Mouse (Mus musculus) spleen, adult 12 weeks (tissue): ENCODE results near the gene Zswim7.
A peak's percentile ranks its signal among the peaks of the same experiment; 100 is the strongest.

ENCODE experiments used
- DNase-seq: peaks from one replicate; pipeline ENCODE4 v3.0.0; 2022; ENCODE audit warnings: low spot score

Zswim7 gene

DNA sequence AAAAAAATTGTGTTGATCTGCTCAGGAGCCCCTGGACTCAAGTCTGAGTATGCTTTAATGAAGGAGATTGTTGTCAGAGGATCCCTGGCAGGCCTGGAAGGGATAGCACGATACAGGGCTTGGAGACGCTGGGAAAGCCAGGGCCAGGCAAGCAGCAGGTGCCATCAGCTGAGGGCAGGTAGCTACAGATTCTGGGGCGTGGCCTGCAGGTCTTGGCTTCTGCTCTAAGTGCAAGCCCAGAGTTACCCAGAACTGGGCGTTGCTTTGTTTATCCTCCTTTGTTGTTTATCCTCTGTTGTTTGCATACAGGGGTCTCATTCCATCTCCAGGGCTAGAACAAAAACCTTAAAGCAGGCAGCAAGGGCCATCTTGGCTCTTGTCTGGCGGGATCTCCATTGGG lies 27.8 kb downstream of the Zswim7 start:
- no peak for DNase-seq

DNA sequence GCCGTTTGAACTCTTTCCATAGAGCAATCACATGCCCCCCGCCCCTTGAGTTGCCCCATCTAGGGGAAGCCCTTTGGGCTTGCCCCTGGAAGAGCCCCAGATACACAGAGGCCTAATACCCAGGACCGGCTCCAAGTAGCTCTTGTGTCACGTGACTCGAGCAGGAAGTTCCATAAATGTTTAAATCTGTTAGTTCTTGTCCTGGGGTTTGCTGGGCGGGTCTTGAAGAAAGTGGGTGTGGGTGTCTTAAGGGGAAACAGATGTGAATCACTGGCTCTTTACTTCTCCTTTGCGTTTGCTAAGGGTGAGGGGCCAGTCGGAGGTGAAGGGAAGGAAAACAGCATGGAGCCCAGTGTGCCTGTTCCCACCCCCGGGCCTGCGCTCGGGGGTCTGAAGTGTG lies 30.1 kb downstream of the Zswim7 start:
- DNase-seq = no peak

DNA sequence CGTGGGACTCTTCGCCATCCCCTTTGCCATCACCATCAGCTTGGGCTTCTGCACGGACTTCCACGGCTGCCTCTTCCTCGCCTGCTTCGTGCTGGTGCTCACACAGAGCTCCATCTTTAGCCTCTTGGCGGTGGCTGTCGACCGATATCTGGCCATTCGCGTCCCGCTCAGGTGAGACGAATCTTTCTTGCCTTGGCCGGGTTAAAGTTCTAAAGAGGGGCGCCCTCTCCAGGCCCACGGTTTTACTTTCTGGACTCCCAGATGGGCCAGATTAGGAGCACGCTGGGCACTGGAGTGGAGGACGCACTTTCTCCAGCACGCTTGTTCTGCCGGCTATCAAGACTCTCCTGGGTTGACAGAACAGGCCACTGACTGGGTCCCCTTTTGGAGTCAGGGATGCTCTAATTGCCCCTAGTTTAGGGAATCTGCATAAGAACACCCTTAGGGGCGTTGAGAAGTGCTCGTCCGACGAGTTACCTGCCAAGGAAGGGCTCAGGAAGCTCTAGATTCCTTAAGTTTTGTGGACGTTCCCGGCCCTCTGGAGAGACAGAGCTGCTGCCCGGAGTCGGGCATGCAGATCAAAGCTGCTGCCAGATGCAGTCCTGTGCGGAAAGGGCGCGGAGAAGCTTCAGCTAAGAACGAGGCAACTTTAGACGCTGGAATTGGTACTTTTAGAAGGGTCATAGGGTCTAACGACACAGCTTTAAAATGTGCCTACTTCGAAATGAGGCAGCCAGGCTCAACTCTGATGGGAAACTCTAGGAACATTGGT lies 31.7 kb downstream of the Zswim7 start:
- no peak for DNase-seq

DNA sequence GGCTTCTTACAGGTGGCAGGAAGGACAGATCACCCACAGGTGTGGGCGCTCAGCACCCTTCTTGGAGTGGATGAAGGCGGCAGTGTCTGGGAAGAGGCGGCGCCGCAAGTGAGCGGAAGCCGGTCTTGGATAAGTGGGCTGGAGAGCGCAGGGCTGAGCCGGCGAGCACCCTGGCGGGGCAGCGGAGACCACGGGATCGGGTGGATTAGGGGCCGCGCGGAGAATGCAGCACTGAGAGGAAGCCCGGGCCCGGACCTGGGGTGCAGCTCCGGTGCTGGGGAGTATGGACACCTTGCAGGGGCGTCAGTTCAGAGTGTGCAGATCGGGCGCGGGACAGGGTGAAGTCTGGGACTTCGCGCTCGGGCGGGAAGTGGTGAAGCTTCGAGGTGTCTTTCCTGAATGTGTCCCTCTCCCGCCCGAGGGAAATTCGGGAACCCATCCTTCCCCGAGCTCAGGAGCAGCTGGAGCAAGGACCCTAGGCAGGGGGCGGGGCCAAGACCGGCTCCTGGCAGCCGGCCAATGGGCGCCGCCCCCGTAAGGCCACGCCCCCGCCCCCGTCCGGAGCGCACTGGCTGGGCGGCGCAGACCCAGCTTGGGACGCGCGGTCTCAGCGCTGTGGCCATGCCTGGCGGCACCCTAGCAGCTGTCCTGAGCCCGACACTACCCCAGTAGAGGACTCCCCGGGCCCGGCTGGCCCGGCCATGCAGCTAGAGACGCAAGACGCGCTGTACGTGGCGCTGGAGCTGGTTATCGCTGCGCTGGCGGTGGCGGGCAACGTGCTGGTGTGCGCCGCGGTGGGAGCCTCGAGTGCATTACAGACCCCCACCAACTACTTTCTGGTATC lies 32.6 kb downstream of the Zswim7 start, which contains the start of gene Adora2b:
Gene Adora2b, plus strand, starts transcription at position 584 of the 844 bp plus-strand sequence.
- peak; percentile 12 for DNase-seq

DNA sequence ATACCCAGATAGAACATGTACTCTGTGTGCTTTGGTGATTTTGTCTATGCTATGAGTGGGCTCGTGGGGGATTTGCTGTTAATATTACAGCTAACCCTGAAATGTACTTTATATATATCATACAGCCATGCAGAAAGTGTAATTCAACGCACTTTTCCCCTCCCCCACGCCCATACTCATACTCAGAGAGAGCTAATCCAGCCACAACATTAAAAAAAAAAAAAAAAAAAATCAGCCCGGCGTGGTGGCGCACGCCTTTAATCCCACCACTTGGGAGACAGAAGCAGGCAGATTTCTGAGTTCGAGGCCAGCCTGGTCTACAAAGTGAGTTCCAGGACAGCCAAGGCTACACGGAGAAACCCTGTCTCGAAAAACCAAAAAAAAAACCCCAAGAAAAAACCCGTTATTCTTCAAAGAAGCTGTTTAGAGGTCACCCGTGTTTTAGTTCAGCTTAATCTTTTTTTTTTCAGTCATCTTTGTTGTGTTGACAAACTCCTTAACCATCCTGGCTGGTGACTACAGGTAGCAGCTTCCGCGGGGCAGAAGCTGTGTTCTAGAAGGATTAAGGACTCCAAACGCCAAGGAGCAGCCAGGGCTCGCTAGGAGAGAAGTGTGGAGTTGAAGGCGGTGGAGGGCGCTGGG lies 33.3 kb downstream of the Zswim7 start:
- no peak for DNase-seq

DNA sequence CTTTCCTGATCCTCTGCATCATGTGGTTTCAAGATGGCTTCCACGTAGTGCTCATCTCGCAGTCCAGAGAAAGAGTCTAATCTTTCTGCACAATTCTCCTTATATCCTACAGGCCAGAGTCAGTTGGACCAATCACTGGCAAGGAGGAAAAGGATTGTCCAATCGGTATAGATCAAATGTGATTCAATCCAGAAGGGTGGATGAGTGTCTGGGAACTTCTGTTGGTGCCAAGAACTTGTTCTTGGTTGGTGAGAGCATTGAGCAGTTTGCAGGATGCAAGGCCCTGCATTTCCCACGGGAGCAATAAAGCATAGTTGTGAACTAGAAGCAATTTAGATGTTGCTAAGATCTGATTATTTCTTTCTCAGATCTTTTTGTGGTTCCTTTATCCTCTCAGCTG lies 36.7 kb downstream of the Zswim7 start:
- no peak for DNase-seq

DNA sequence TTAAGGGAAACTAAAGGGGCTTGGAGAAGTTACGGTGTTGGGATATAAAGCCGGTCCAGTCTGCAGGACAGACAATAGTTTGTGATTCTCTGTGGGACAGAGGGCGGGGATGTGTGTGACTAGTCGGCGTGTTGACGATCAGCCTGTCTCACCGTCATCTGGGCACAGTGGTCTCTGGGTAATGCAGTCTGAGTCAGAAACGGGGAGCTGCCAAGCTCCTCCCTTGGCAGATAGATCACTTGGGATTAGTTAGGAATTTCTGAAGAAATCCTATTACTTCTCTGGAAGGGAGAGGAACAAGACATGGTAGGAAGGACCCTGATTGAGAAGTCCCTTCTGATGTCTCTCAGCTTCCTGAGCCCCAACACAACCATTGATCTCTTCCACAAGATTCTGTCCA lies 37.3 kb downstream of the Zswim7 start:
- DNase-seq = no peak

DNA sequence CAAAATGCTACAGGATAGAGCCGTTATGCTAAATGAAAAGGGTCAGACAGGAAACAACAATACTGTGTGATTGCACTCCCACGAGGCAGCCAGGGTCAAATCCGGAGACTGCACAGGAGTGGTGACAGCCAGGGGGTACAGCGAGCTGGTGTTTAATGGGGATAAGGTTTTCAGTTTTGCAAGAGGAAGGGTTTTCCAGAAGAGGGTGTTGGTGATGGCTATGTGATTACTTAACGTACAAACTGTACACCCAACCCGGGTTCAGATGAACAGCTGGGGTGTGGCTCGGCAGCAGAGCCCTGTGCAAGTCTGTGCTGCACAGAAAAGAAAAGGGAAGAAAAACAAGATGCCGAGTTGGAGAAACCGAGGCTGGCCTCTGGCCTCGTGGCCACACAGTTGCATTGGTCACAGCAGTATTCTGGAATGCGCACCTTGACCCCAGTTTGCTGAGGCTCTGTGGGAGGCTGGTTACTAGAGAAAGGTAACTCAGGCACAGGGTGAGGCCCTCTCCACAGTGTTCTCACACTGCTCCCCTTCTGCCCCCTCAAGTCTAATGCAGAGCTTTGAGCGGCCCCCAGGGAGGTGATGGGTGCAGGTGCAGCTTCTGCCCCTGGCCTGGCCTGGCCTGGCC lies 40.4 kb downstream of the Zswim7 start:
- DNase-seq = no peak

DNA sequence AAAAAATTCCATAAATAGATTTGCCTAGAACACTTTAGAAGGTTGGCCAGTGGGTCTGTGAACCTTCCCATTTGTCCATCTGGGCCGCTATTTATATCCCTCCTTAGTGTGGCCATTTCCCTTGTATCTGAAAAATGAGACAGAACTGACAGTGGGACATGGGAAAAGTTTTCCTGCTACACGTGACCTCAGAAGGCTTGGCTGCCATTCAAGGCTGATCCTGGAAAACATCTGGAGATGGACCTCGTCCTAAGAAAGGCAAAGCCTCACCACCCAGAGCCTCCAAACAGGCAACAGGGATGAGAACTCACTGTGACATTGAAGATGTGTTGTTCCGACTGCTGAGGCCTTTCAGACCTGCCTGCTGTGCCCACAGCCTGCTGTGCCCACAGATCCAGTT lies 56.4 kb downstream of the Zswim7 start:
- DNase-seq = no peak

DNA sequence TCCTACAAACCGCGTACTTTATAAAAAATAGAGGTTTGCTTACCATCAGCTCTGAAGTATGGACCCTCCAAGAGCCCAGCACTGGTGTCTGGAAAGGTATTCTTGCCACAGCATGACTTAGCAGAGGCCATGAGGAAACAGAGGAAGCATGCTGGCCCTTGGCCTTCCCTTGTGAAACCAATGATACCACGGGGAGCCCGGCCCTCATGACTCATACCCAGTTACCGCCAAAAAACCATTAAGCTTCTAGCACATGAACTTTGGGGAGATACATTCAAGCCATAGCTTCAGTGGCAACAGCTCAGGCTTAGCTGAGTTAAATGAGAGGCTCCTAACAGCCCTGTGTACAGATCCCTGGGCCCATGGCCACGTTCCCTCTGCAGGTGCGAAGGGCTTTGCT lies 57.2 kb downstream of the Zswim7 start:
- DNase-seq = no peak

DNA sequence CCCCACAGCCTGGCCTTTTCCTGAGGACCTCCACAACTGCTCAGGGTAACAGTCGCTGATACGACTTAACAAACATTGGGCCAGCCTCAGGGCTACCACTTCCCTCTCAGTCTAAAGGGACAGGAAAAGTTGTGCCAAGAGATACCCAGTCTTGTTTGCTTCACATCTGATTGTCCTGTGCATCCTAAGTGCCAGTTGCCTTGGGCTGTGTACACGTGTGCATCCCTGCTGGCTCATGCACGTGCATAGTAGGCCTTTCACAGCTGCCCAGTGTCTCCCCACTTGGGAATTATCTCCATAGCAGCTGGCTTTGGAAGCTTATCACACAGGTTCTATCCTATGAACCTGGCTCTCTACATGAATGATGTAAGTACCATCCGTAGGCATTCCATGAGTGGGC lies 57.8 kb downstream of the Zswim7 start:
- no peak for DNase-seq

DNA sequence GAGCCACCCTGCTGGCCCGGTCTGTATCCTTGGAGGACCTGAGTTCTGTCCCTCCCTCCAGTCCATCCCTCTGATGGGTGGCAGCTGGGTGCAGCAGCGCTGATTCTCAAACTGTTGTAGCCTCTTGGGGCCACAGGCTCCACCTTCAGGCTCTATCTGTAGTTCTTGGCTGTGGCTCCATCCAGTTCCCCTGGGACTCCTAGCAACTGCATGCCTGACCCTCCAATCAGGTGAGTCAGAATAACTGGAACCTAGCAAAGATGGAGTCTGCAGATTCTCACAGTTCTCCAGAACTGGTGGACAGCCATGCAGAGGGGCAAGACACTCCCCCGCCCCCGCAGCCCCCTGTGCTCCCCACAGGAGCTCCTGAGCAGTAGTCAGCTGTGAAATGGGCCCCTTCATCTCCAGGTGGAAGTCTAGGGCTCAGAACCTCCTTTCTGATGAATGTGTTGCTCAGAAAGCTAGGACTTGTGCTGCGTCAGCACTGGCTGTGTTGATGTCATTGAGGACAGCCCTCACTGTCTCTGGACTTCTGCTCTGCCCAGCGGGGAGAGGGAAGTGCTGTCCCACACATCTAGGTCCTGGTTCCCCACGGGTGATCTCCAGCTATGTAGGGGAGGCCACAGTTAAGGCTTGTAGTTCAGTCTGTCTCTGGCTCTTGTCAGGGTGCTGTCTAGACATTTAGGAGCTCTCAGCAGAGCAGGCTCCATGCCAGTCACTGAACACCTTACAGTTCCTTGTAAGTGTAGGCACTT lies 60.2 kb downstream of the Zswim7 start:
- no peak for DNase-seq

DNA sequence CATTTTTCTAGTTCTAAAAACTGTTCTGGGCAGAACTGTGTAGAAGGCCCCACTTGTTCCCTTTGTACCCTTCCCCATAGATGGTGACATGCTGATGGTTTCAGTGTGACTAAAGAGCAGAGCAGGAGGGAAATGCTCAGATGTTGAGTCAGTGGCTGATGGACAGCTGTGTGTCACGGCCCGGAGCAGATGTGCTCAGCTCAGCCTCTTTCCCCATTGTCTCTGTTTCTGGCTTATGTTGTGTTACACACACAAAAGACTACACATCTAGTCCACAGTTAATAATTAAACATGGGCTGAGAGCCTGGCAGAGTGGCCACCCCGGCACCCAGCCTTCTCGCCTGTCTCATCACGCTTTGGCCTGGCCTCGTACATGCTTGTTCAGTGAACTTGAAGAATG lies 63.4 kb downstream of the Zswim7 start:
- DNase-seq = no peak
